Mouse (Mus musculus): Measurements from ENCODE around the gene Pwwp2b. TPM values are rescaled to one million over a fixed set of nuclear protein-coding genes. Genes with fewer than 3 reads are reported as not detected.

Pwwp2b gene
- polyA plus RNA-seq, 1 experiment = 15.8 TPM

DNA sequence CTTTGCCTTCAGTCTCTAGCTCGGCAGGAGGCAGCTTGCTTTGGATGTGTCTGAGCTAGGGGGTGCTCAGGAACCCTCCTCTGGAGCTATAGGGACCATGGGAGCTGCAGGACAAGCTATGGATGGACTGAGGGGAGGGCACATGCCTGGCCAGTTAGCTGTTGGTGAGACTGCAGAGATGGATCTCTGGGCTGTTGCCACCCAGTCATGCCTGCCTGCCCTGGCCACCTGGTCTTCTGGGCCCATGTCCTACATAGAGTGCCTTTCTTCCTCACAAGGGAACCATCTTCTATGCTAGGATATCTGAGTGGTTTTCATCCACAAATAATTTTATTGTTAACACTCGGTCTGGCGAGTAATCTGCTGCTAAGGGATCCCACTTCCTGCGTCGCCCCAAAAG lies 28.8 kb upstream of the Pwwp2b start:
- H3K27me3 ChIP-seq (ENCODE audit: control insufficient read depth, insufficient read depth, insufficient read length) = no peaks in the 10 kb centered on the region
- H3K79me3 ChIP-seq (ENCODE audit: low read depth) = no peaks in the 10 kb centered on the region
- TF ChIP-seq MAX (IDR thresholded peaks at IDR 0.05) = no peak
- no peak for TF ChIP-seq MYOD1 (IDR thresholded peaks at IDR 0.05; ENCODE audit: control insufficient read depth, insufficient read length, low read depth)
- TF ChIP-seq CTCF (IDR thresholded peaks at IDR 0.05; ENCODE audit: control insufficient read depth, insufficient read depth, insufficient read length) = no peak
- TF ChIP-seq FOSL1 (IDR thresholded peaks at IDR 0.05; ENCODE audit: insufficient read depth, low read length, poor library complexity, severe bottlenecking) = no peak
- TF ChIP-seq CEBPB (IDR thresholded peaks at IDR 0.05; ENCODE audit: low read depth) = no peak
- no peak for TF ChIP-seq USF1 (IDR thresholded peaks at IDR 0.05; ENCODE audit: low read depth)
- TF ChIP-seq MYOG (IDR thresholded peaks at IDR 0.05; ENCODE audit: control insufficient read depth, extremely low read depth, insufficient read length) = no peak
- no peaks in the 10 kb centered on the region for H3K36me3 ChIP-seq (ENCODE audit: control insufficient read depth, insufficient read depth)
- H3K79me2 ChIP-seq (ENCODE audit: control insufficient read depth, insufficient read depth) = no peaks in the 10 kb centered on the region
- no peak overlapping the region for H3K4me3 ChIP-seq (ENCODE audit: insufficient read depth, poor library complexity, severe bottlenecking)
- no peak overlapping the region for H3ac ChIP-seq (ENCODE audit: control insufficient read depth, insufficient read length, low read depth)

DNA sequence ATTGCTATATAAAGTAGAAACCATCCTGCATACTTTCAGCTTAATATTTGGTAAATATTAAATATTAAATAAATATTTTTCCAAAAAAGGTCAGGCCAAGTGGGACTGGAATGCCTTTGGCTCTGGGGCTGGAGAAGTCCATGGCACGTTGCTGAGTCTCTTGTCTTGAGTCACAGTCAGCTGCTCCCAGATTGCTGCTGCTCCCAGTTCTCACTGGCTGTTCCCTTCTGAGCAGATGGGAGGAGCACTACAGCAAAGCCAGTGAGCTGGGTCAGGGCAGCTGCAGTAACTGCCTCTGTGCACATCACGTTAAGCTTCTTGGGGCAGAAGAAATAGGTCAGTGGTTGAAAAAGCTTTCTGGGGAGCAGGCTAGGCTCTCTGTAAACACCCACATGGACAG lies 28.0 kb upstream of the Pwwp2b start:
- TF ChIP-seq FOSL1 (IDR thresholded peaks at IDR 0.05; ENCODE audit: insufficient read depth, low read length, poor library complexity, severe bottlenecking) = no peak
- TF ChIP-seq CEBPB (IDR thresholded peaks at IDR 0.05; ENCODE audit: low read depth) = no peak
- no peak for TF ChIP-seq USF1 (IDR thresholded peaks at IDR 0.05; ENCODE audit: low read depth)
- no peak for TF ChIP-seq CTCF (IDR thresholded peaks at IDR 0.05; ENCODE audit: control insufficient read depth, insufficient read depth, insufficient read length)
- TF ChIP-seq MYOG (IDR thresholded peaks at IDR 0.05; ENCODE audit: control insufficient read depth, extremely low read depth, insufficient read length) = no peak
- TF ChIP-seq MAX (IDR thresholded peaks at IDR 0.05) = no peak
- no peak for TF ChIP-seq MYOD1 (IDR thresholded peaks at IDR 0.05; ENCODE audit: control insufficient read depth, insufficient read length, low read depth)
- Histone ChIP-seq H3K36me3 (ENCODE audit: control insufficient read depth, insufficient read depth) (no peaks in the 10 kb centered on the region), H3K27me3 (ENCODE audit: control insufficient read depth, insufficient read depth, insufficient read length) (no peaks in the 10 kb centered on the region), H3K79me2 (ENCODE audit: control insufficient read depth, insufficient read depth) (no peaks in the 10 kb centered on the region), H3ac (ENCODE audit: control insufficient read depth, insufficient read length, low read depth) (no peak overlapping the region), H3K79me3 (ENCODE audit: low read depth) (no peaks in the 10 kb centered on the region), H3K4me3 (ENCODE audit: insufficient read depth, poor library complexity, severe bottlenecking) (no peak overlapping the region)

DNA sequence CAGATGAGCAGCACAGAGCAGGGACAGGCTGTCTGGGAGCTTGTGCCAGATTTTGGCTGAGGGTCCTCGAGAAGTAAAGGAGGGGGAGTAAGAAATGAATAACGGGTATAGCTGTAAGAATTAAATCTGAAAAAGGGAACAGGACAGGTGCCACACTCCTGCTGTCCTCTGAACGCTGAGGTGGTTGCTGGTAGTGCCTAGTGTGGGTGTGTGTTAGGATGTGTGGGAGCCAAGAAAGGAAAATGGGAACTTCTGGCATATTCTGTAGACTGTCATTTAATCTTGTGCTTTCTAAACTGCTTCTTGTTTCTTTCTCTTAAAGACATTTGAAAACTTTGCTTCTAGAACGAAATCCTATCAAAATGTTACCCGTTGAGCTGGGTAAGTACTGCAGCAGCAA lies 27.2 kb upstream of the Pwwp2b start:
- no peak overlapping the region for H3K4me3 ChIP-seq (ENCODE audit: insufficient read depth, poor library complexity, severe bottlenecking)
- H3K36me3 ChIP-seq (ENCODE audit: control insufficient read depth, insufficient read depth) = no peaks in the 10 kb centered on the region
- no peaks in the 10 kb centered on the region for H3K27me3 ChIP-seq (ENCODE audit: control insufficient read depth, insufficient read depth, insufficient read length)
- H3K79me3 ChIP-seq (ENCODE audit: low read depth) = no peaks in the 10 kb centered on the region
- TF ChIP-seq USF1 (IDR thresholded peaks at IDR 0.05; ENCODE audit: low read depth) = no peak
- TF ChIP-seq FOSL1 (IDR thresholded peaks at IDR 0.05; ENCODE audit: insufficient read depth, low read length, poor library complexity, severe bottlenecking) = no peak
- TF ChIP-seq MYOD1 (IDR thresholded peaks at IDR 0.05; ENCODE audit: control insufficient read depth, insufficient read length, low read depth) = no peak
- H3K79me2 ChIP-seq (ENCODE audit: control insufficient read depth, insufficient read depth) = no peaks in the 10 kb centered on the region
- H3ac ChIP-seq (ENCODE audit: control insufficient read depth, insufficient read length, low read depth) = no peak overlapping the region

DNA sequence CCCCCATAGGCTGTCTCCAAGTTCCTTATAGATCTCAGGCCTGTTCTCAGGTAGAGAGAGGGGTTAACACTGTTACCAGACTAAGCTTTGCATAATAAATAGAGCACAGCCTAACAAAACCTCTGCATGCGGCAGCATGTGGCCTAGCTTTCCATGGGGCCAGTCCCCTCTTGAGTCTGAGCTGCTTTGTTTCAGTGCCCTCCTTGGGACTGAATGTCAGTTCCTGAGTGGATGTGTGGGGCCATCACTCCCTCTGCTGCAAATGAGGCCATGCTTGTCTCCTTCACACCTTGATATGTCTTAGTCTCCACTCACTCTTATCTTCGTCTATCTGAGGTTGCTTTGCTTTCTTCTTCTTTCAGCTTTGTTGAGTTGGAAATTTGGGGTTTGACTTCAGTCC lies 26.4 kb upstream of the Pwwp2b start:
- no peak for TF ChIP-seq USF1 (IDR thresholded peaks at IDR 0.05; ENCODE audit: low read depth)
- no peak for TF ChIP-seq CTCF (IDR thresholded peaks at IDR 0.05; ENCODE audit: control insufficient read depth, insufficient read depth, insufficient read length)
- no peak for TF ChIP-seq FOSL1 (IDR thresholded peaks at IDR 0.05; ENCODE audit: insufficient read depth, low read length, poor library complexity, severe bottlenecking)
- no peak for TF ChIP-seq CEBPB (IDR thresholded peaks at IDR 0.05; ENCODE audit: low read depth)
- TF ChIP-seq MAX (IDR thresholded peaks at IDR 0.05) = no peak
- no peak for TF ChIP-seq MYOD1 (IDR thresholded peaks at IDR 0.05; ENCODE audit: control insufficient read depth, insufficient read length, low read depth)
- no peak for TF ChIP-seq MYOG (IDR thresholded peaks at IDR 0.05; ENCODE audit: control insufficient read depth, extremely low read depth, insufficient read length)
- Histone ChIP-seq H3K4me3 (ENCODE audit: insufficient read depth, poor library complexity, severe bottlenecking) (no peak overlapping the region), H3K27me3 (ENCODE audit: control insufficient read depth, insufficient read depth, insufficient read length) (no peaks in the 10 kb centered on the region), H3K79me3 (ENCODE audit: low read depth) (no peaks in the 10 kb centered on the region), H3K79me2 (ENCODE audit: control insufficient read depth, insufficient read depth) (no peaks in the 10 kb centered on the region), H3ac (ENCODE audit: control insufficient read depth, insufficient read length, low read depth) (no peak overlapping the region), H3K36me3 (ENCODE audit: control insufficient read depth, insufficient read depth) (no peaks in the 10 kb centered on the region)

DNA sequence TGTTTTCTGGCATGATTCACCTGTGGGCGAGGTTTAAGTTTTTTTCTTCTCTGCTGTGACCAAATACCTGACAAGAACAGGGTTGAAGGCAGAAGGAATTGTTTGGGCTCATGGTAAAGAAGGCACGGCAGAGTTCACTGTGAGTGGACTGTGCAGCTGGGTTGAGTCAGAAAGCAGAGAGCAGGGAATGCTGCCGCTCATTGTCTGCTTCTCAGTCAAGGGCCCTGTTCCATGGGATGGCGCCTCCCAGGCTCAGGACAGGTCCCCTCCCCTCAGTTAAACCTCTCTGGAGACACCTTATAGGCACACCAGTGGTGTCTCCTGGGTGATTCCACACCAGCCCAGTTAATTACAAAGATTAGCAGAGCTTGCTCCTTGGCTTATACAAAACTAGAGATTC lies 25.9 kb upstream of the Pwwp2b start:
- no peak overlapping the region for H3K4me3 ChIP-seq (ENCODE audit: insufficient read depth, poor library complexity, severe bottlenecking)

DNA sequence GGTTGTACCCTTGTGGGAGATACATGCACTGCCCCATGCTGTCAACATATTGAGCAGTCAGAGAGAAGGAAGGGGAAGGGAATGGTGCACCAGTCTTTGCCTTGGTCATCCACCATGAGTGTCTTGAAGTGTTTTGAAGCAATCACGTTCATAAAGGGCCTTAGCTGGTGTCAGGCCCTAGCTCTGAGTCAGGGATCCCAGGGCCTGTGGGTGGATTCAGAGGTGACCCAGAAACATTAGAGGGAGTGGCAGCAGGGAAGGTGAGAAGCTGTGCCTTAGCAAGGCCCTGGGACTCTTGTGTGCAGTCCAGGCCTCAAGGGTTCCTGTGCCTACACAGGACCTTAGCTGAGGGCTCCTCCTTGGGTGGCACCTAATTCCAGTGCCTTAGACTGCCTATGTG lies 24.2 kb upstream of the Pwwp2b start:
- Histone ChIP-seq H3ac (ENCODE audit: control insufficient read depth, insufficient read length, low read depth) (no peak overlapping the region), H3K79me2 (ENCODE audit: control insufficient read depth, insufficient read depth) (no peaks in the 10 kb centered on the region), H3K27me3 (ENCODE audit: control insufficient read depth, insufficient read depth, insufficient read length) (no peaks in the 10 kb centered on the region), H3K79me3 (ENCODE audit: low read depth) (no peaks in the 10 kb centered on the region), H3K4me3 (ENCODE audit: insufficient read depth, poor library complexity, severe bottlenecking) (no peak overlapping the region), H3K36me3 (ENCODE audit: control insufficient read depth, insufficient read depth) (no peaks in the 10 kb centered on the region)
- no peak for TF ChIP-seq CTCF (IDR thresholded peaks at IDR 0.05; ENCODE audit: control insufficient read depth, insufficient read depth, insufficient read length)
- no peak for TF ChIP-seq MYOG (IDR thresholded peaks at IDR 0.05; ENCODE audit: control insufficient read depth, extremely low read depth, insufficient read length)
- no peak for TF ChIP-seq MYOD1 (IDR thresholded peaks at IDR 0.05; ENCODE audit: control insufficient read depth, insufficient read length, low read depth)

More for the DNA sequence above, 25.9 kb upstream of the Pwwp2b start:
- Histone ChIP-seq H3K36me3 (ENCODE audit: control insufficient read depth, insufficient read depth) (no peaks in the 10 kb centered on the region), H3ac (ENCODE audit: control insufficient read depth, insufficient read length, low read depth) (no peak overlapping the region), H3K79me3 (ENCODE audit: low read depth) (no peaks in the 10 kb centered on the region), H3K79me2 (ENCODE audit: control insufficient read depth, insufficient read depth) (no peaks in the 10 kb centered on the region), H3K27me3 (ENCODE audit: control insufficient read depth, insufficient read depth, insufficient read length) (no peaks in the 10 kb centered on the region)
- TF ChIP-seq CEBPB (IDR thresholded peaks at IDR 0.05; ENCODE audit: low read depth) = no peak
- no peak for TF ChIP-seq USF1 (IDR thresholded peaks at IDR 0.05; ENCODE audit: low read depth)
- no peak for TF ChIP-seq CTCF (IDR thresholded peaks at IDR 0.05; ENCODE audit: control insufficient read depth, insufficient read depth, insufficient read length)
- no peak for TF ChIP-seq MYOG (IDR thresholded peaks at IDR 0.05; ENCODE audit: control insufficient read depth, extremely low read depth, insufficient read length)
- TF ChIP-seq FOSL1 (IDR thresholded peaks at IDR 0.05; ENCODE audit: insufficient read depth, low read length, poor library complexity, severe bottlenecking) = no peak
- TF ChIP-seq MYOD1 (IDR thresholded peaks at IDR 0.05; ENCODE audit: control insufficient read depth, insufficient read length, low read depth) = no peak
- no peak for TF ChIP-seq MAX (IDR thresholded peaks at IDR 0.05)

All from C2C12 (cell line).